Mouse (Mus musculus) mammary gland, adult 2 months (tissue): ENCODE measurements around the gene Vmn1r62. TPM values are rescaled to one million over a fixed set of nuclear protein-coding genes. Genes with fewer than 3 reads are reported as not detected.

Experiments
- polyA plus RNA-seq: library from polyadenylated mRNA; depleted of rRNA; stranded (reverse); fragments of >200 nt; gene quantifications from 2 replicates; pipeline ENCODE4 v1.2.3, GENCODE M21; 2012; ENCODE audit warnings: low replicate concordance; rRNA removed

Gene Vmn1r62
- not detected in 2 replicates for polyA plus RNA-seq

GRCm38 (mm10) chr7:5673331-5673730, at the start of gene Vmn1r62:
Gene Vmn1r62 (plus strand): TSS chr7:5673631.

Other genes starting within 250 kb of the Vmn1r62 start
- not detected in 2 replicates for gene Vmn1r59, start 216.9 kb upstream of the Vmn1r62 start, polyA plus RNA-seq
- not detected in 2 replicates for gene Vmn2r28, start 179.7 kb upstream of the Vmn1r62 start, polyA plus RNA-seq
- gene Vmn1r60, start 126.3 kb upstream of the Vmn1r62 start, polyA plus RNA-seq: not detected in 2 replicates
- gene Vmn1r61, start 60.3 kb upstream of the Vmn1r62 start, polyA plus RNA-seq: not detected in 2 replicates
- not detected in 2 replicates for gene Vmn1r63, start 131.8 kb downstream of the Vmn1r62 start, polyA plus RNA-seq
- not detected in 2 replicates for gene Vmn1r64, start 210.9 kb downstream of the Vmn1r62 start, polyA plus RNA-seq